Mouse (Mus musculus): ENCODE data around the gene Fmnl3. TPM values are rescaled to one million over a fixed set of nuclear protein-coding genes. Genes with fewer than 3 reads are reported as not detected.

The Fmnl3 gene
- polyA plus RNA-seq, 1 experiment from 2014 or later = 26.9 TPM

GRCm38 (mm10) chr15:99339669-99340068 is 30.6 kb downstream of the Fmnl3 start:
- Histone ChIP-seq H3K4me1 (peaks cover 78% of the 10 kb centered on the region), H3K4me3 (no peak overlapping the region), H3K4me2 (no peak overlapping the region), H3K9ac (no peak overlapping the region), H3K27ac (no peak overlapping the region; the same call in 1 of the 2 replicates), H3K27me3 (no peaks in the 10 kb centered on the region), H3K36me3 (no peaks in the 10 kb centered on the region), H3K9me3 (no peaks in the 10 kb centered on the region)
- WGBS = 54% methylated on average over 6 of the region's 6 CpGs
- no peak for ATAC-seq (ENCODE audit: insufficient number of reproducible peaks, low FRiP score, low TSS enrichment, low read depth)

DNA sequence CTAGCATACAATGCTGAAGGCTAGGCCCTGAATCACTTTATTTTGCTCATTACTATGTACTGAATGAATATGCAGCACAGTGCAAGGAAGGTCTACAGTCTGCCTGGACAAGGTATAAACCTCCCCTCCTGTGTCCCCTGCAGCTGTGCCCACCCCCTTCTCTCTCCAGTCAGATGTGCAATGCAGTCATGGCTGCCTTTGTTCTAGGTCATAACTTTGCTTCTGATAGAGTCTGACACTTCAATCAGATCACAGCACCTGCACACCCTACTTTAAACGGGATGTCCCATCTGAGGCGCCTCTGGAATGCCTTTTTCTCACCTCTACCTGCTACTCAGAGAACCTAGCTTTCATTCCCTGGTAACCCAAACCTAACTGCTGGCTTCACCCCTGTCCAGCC is 31.4 kb downstream of the Fmnl3 start:
- H3K4me3 ChIP-seq = no peak overlapping the region
- H3K27me3 ChIP-seq = no peaks in the 10 kb centered on the region
- WGBS = 60% methylated on average over 2 of the region's 2 CpGs
- H3K27ac ChIP-seq = no peak overlapping the region
- H3K9ac ChIP-seq = no peak overlapping the region
- H3K9me3 ChIP-seq = no peaks in the 10 kb centered on the region
- no peak overlapping the region for H3K4me2 ChIP-seq
- H3K36me3 ChIP-seq = no peaks in the 10 kb centered on the region
- no peak for ATAC-seq (ENCODE audit: insufficient number of reproducible peaks, low FRiP score, low TSS enrichment, low read depth)
- H3K4me1 ChIP-seq = peaks cover 78% of the 10 kb centered on the region

DNA sequence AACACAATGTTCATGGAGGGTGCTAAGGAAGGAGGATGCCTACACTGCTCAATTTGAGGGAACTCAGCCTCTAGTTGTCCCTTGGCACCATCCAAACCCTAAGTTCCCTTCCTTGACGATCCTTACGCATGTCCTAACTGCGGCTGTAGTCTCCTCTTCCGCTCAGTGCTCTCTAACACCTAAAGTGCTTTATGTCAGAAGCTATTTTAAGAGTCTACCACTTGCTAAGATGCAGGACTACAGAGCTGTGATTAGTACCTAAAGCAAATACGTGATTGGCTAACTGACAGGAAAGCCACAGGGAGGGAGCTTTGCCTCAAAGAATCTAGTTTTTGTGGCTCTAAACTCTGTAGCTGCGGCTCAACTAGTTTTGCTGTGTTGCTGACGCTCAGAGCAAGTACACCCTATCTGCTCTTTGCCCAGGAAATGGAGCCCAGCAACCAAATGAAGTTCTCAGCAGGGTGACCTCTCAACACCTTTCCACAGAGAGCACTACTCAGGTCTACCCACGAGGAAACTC is 34.4 kb downstream of the Fmnl3 start:
- ATAC-seq (ENCODE audit: insufficient number of reproducible peaks, low FRiP score, low TSS enrichment, low read depth) = no peak
- H3K4me1 ChIP-seq = peaks cover 76% of the 10 kb centered on the region
- H3K36me3 ChIP-seq = 0 out of 2 replicates have a peak, but pooled peaks cover 5% of the 10 kb centered on the region
- H3K27ac ChIP-seq = peak overlapping the region; percentile 95
- no peak overlapping the region for H3K9ac ChIP-seq
- H3K4me2 ChIP-seq = no peak overlapping the region
- WGBS = 57% methylated on average over 8 of the region's 8 CpGs
- H3K4me3 ChIP-seq = no peak overlapping the region
- H3K27me3 ChIP-seq = no peaks in the 10 kb centered on the region
- H3K9me3 ChIP-seq = no peaks in the 10 kb centered on the region

DNA sequence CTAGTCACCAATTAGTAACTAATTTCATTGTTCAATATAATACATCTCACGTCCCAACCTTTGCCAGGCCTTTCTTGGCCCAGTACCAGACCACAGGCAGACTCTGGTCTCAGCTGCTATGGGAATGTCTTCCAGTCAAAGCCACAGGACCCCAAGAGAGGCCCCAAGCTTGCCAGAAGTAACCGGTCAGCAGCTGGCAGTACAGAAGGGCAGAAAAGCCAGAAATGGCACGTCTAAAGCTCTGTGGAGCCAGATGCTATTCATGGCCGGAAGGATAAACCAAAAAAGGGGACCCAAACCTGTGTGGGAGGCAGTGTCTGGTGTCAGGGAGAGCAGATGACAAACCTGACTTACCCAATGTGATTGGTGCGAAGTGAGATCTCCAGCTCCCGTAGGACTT is 35.8 kb downstream of the Fmnl3 start:
- 39% methylated on average over 6 of the region's 6 CpGs for WGBS
- Histone ChIP-seq H3K4me3 (no peak overlapping the region), H3K36me3 (peaks cover 15% of the 10 kb centered on the region), H3K4me1 (peaks cover 68% of the 10 kb centered on the region), H3K27ac (peak overlapping the region; percentile 95), H3K4me2 (no peak overlapping the region), H3K9ac (no peak overlapping the region), H3K9me3 (no peaks in the 10 kb centered on the region), H3K27me3 (no peaks in the 10 kb centered on the region)
- no peak for ATAC-seq (ENCODE audit: insufficient number of reproducible peaks, low FRiP score, low TSS enrichment, low read depth)

- Histone ChIP-seq H3K4me3 (no peak overlapping the region), H3K36me3 (peaks cover 23% of the 10 kb centered on the region), H3K27me3 (no peaks in the 10 kb centered on the region), H3K9me3 (no peaks in the 10 kb centered on the region), H3K4me1 (peaks cover 63% of the 10 kb centered on the region), H3K27ac (peak overlapping the region; percentile 95), H3K9ac (no peak overlapping the region), H3K4me2 (peak overlapping the region; percentile 26; the same call in 1 of the 2 replicates)
- ATAC-seq (ENCODE audit: insufficient number of reproducible peaks, low FRiP score, low TSS enrichment, low read depth) = peak; percentile 25
- WGBS = 66% methylated on average over 3 of the region's 3 CpGs
These were observed 36.6 kb downstream of the Fmnl3 start for GRCm38 (mm10) chr15:99333676-99334065.

DNA sequence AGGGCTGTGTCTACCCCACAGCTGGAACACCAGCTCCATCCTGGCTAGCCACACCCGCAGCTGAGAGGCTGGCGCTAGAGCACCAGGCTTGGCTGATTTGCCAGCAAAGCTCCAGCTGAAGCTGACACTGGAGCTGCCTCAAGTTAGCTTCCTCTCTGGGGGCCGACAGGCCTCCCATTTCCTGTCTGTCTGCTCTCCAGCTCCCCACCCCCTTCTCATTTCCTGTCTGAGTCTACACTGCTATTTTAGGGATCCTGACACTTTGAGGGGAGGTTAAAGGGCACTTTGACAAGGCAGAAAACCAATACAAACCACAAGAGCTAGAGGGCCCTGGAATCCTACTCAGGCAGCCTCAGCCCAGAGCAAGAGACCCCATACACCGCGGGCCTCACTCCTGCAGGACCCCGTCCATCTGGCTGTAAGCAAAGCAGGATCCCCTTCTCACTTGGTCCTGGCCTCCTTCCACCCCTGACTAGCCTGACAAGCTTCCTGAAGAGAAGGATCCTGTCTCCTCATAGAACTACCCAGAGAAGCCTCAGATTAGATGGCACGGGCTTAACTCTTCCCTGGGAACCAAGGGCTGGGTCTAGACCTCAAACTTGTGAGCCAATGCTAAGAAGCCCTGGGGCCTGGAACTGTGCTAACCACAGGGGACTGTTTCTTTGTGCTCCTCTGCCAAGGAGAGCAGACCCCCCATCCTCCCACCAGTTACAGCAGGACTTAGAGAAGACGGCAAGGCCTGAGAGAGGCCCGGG is 37.2 kb downstream of the Fmnl3 start:
- Histone ChIP-seq H3K9me3 (no peaks in the 10 kb centered on the region), H3K4me3 (no peak overlapping the region), H3K27me3 (no peaks in the 10 kb centered on the region), H3K4me2 (peak overlapping the region; percentile 27), H3K9ac (no peak overlapping the region), H3K36me3 (peaks cover 29% of the 10 kb centered on the region), H3K4me1 (peaks cover 63% of the 10 kb centered on the region), H3K27ac (peak overlapping the region; percentile 95)
- peak; percentile 85 for ATAC-seq (ENCODE audit: insufficient number of reproducible peaks, low FRiP score, low TSS enrichment, low read depth)
- WGBS = 13% methylated on average over 9 of the region's 9 CpGs

GRCm38 (mm10) chr15:99332111-99332510 is 38.2 kb downstream of the Fmnl3 start:
- no peak for ATAC-seq (ENCODE audit: insufficient number of reproducible peaks, low FRiP score, low TSS enrichment, low read depth)

GRCm38 (mm10) chr15:99331341-99331740 is 38.9 kb downstream of the Fmnl3 start:
- Histone ChIP-seq H3K27ac (no peak overlapping the region), H3K36me3 (peaks cover 43% of the 10 kb centered on the region)

More at GRCm38 (mm10) chr15:99332111-99332510, 38.2 kb downstream of the Fmnl3 start:
- Histone ChIP-seq H3K9ac (no peak overlapping the region), H3K4me2 (no peak overlapping the region), H3K36me3 (peaks cover 39% of the 10 kb centered on the region), H3K4me3 (no peak overlapping the region), H3K27me3 (no peaks in the 10 kb centered on the region), H3K27ac (peak overlapping the region; percentile 95), H3K4me1 (peaks cover 57% of the 10 kb centered on the region), H3K9me3 (no peaks in the 10 kb centered on the region)

DNA sequence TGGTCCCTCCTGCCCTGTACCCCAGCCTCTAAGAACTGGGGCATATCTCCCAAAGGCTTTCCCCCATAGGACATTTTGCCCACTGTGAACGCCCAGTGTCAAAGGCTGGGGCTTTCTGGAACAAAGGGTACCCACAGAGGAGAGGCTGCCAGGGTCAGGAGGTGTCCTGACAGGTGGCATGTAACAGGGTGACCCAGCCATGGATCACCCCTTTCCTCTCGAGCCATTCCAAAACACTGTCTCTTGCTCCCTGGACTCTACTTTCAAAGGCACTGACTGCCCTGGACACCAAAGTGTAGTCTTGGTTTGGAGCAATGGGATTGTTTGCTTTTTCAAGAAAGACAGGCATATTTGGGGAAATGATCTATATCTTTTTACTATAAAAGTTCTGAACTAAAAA is 40.0 kb downstream of the Fmnl3 start:
- Histone ChIP-seq H3K4me1 (peaks cover 41% of the 10 kb centered on the region), H3K27ac (no peak overlapping the region), H3K9me3 (no peaks in the 10 kb centered on the region), H3K4me3 (no peak overlapping the region), H3K4me2 (no peak overlapping the region), H3K27me3 (no peaks in the 10 kb centered on the region), H3K9ac (no peak overlapping the region), H3K36me3 (peaks cover 51% of the 10 kb centered on the region)
- ATAC-seq (ENCODE audit: insufficient number of reproducible peaks, low FRiP score, low TSS enrichment, low read depth) = no peak
- 83% methylated on average over 2 of the region's 2 CpGs for WGBS

More at GRCm38 (mm10) chr15:99331341-99331740, 38.9 kb downstream of the Fmnl3 start:
- H3K9ac ChIP-seq = no peak overlapping the region
- WGBS = 92% methylated on average over 5 of the region's 5 CpGs
- H3K4me1 ChIP-seq = peaks cover 50% of the 10 kb centered on the region
- no peaks in the 10 kb centered on the region for H3K9me3 ChIP-seq
- H3K4me2 ChIP-seq = no peak overlapping the region
- H3K4me3 ChIP-seq = no peak overlapping the region
- no peaks in the 10 kb centered on the region for H3K27me3 ChIP-seq
- ATAC-seq (ENCODE audit: insufficient number of reproducible peaks, low FRiP score, low TSS enrichment, low read depth) = no peak

GRCm38 (mm10) chr15:99328011-99328410 is 42.3 kb downstream of the Fmnl3 start:
- Histone ChIP-seq H3K4me1 (peaks cover 18% of the 10 kb centered on the region), H3K4me3 (no peak overlapping the region), H3K27ac (no peak overlapping the region), H3K9me3 (no peaks in the 10 kb centered on the region), H3K27me3 (no peaks in the 10 kb centered on the region), H3K4me2 (no peak overlapping the region), H3K36me3 (peaks cover 74% of the 10 kb centered on the region), H3K9ac (no peak overlapping the region)
- WGBS = 96% methylated on average over 5 of the region's 5 CpGs
- ATAC-seq (ENCODE audit: insufficient number of reproducible peaks, low FRiP score, low TSS enrichment, low read depth) = no peak

- Histone ChIP-seq H3K9ac (no peak overlapping the region), H3K27ac (no peak overlapping the region), H3K36me3 (peaks cover 85% of the 10 kb centered on the region), H3K4me3 (no peak overlapping the region), H3K27me3 (no peaks in the 10 kb centered on the region), H3K9me3 (no peaks in the 10 kb centered on the region), H3K4me2 (no peak overlapping the region), H3K4me1 (peaks cover 7% of the 10 kb centered on the region)
- no peak for ATAC-seq (ENCODE audit: insufficient number of reproducible peaks, low FRiP score, low TSS enrichment, low read depth)
- 88% methylated on average over 1 of the region's 1 CpGs for WGBS
These were observed 43.3 kb downstream of the Fmnl3 start for GRCm38 (mm10) chr15:99326959-99327358.

DNA sequence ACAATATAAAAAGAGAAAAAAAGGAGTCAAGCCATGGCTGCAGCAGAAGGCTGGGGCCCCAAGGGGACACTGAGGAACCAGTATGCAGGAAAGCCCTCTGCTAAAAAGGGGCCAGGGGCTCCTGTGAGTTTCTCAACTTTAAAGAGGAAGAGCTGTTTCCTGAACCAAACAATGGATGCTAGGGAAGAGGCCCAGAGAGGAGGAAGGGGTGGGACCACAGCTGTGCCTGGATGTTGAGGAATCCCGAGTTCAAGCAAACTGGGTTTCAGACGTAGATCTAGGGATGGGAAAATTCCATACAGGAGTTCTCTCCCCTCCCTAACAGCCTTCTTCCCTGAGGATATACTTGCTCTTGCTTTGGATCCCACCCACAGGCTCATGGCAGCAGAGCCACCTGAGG is 43.9 kb downstream of the Fmnl3 start:
- H3K27ac ChIP-seq = no peak overlapping the region; the same call in 1 of the 2 replicates
- H3K4me1 ChIP-seq = peaks cover 2% of the 10 kb centered on the region; the same call in 1 of the 2 replicates
- H3K9ac ChIP-seq = no peak overlapping the region
- H3K4me2 ChIP-seq = no peak overlapping the region
- no peaks in the 10 kb centered on the region for H3K9me3 ChIP-seq
- peaks cover 90% of the 10 kb centered on the region for H3K36me3 ChIP-seq
- ATAC-seq (ENCODE audit: insufficient number of reproducible peaks, low FRiP score, low TSS enrichment, low read depth) = no peak
- no peak overlapping the region for H3K4me3 ChIP-seq
- WGBS = 41% methylated on average over 2 of the region's 2 CpGs
- no peaks in the 10 kb centered on the region for H3K27me3 ChIP-seq

Measured in limb, embryonic 15.5 days (tissue).